Mouse (Mus musculus) thymus, adult 18-20 months (tissue): ENCODE measurements around the gene BC029722.

ENCODE experiments used
- DNase-seq, 2 experiments: peaks; one replicate each; pipeline ENCODE4 v3.0.0; 2022; ENCODE audit warnings: mixed read lengths in 2 of 2

The BC029722 gene

GRCm38 (mm10) chr2:155778004-155778403, 41.2 kb downstream of the BC029722 start:
- no peak for DNase-seq

GRCm38 (mm10) chr2:155777688-155777985, 41.6 kb downstream of the BC029722 start:
- no peak for DNase-seq

- no peak for DNase-seq
These were observed 42.2 kb downstream of the BC029722 start for GRCm38 (mm10) chr2:155776824-155777687.

- no peak for DNase-seq
These were observed 43.5 kb downstream of the BC029722 start for GRCm38 (mm10) chr2:155775685-155776263.

GRCm38 (mm10) chr2:155774927-155775684, 44.1 kb downstream of the BC029722 start, which contains the start of gene Mmp24:
TSS of gene Mmp24 (plus strand) at chr2:155775342.
- no peak for DNase-seq

GRCm38 (mm10) chr2:155774261-155774926, 44.8 kb downstream of the BC029722 start:
- no peak for DNase-seq

- no peak for DNase-seq
These were observed 45.6 kb downstream of the BC029722 start for GRCm38 (mm10) chr2:155773664-155774063.
